Mouse (Mus musculus) retina, postnatal 1 day (tissue): ENCODE data around the gene Rtbdn.
"Not testable (repeated sequence)": the region's sequence is repeated elsewhere in the genome, so short reads cannot be mapped to it uniquely, and the experiment has no call there.

Experiments
- DNase-seq: peaks from one replicate; pipeline ENCODE4 v3.0.0-alpha.2; 2012

The Rtbdn gene

GRCm38 (mm10) chr8:84946528-84947240 lies at the start of gene Rtbdn:
TSS of gene Rtbdn (plus strand) at chr8:84946991.
- DNase-seq = peak; percentile 70

- DNase-seq = no peak
Observed at GRCm38 (mm10) chr8:84901071-84901470, 45.7 kb upstream of the Rtbdn start.

- DNase-seq = no peak
Observed at GRCm38 (mm10) chr8:84901752-84902151, 45.0 kb upstream of the Rtbdn start, which contains the start of gene Klf1. TSS of gene Klf1 (plus strand) at chr8:84901928.

GRCm38 (mm10) chr8:84902367-84902919 lies 44.3 kb upstream of the Rtbdn start:
- DNase-seq = no peak

GRCm38 (mm10) chr8:84902920-84903661 lies 43.7 kb upstream of the Rtbdn start:
- DNase-seq = peak; percentile 93

- DNase-seq = no peak
Observed at GRCm38 (mm10) chr8:84904351-84904750, 42.4 kb upstream of the Rtbdn start.

- DNase-seq = no peak
Observed at GRCm38 (mm10) chr8:84907037-84907436, 39.8 kb upstream of the Rtbdn start.

GRCm38 (mm10) chr8:84907493-84907892 lies 39.3 kb upstream of the Rtbdn start:
- no peak for DNase-seq

GRCm38 (mm10) chr8:84907979-84908378 lies 38.8 kb upstream of the Rtbdn start:
- not testable (repeated sequence) for DNase-seq

- DNase-seq = peak; percentile 94
Observed at GRCm38 (mm10) chr8:84908421-84909161, 38.2 kb upstream of the Rtbdn start, which contains the start of gene Dnase2a. TSS of gene Dnase2a (plus strand) at chr8:84908560.

GRCm38 (mm10) chr8:84909162-84909767 lies 37.5 kb upstream of the Rtbdn start:
- DNase-seq = no peak

- DNase-seq = no peak
Observed at GRCm38 (mm10) chr8:84909949-84910348, 36.8 kb upstream of the Rtbdn start.

GRCm38 (mm10) chr8:84910551-84910950 lies 36.2 kb upstream of the Rtbdn start:
- DNase-seq = no peak

GRCm38 (mm10) chr8:84911854-84912253 lies 34.9 kb upstream of the Rtbdn start:
- no peak for DNase-seq

- no peak for DNase-seq
Observed at GRCm38 (mm10) chr8:84912391-84912790, 34.4 kb upstream of the Rtbdn start.

GRCm38 (mm10) chr8:84912895-84913501 lies 33.8 kb upstream of the Rtbdn start:
- DNase-seq = peak; percentile 72

- no peak for DNase-seq
Observed at GRCm38 (mm10) chr8:84913502-84913900, 33.3 kb upstream of the Rtbdn start.

- peak; percentile 64 for DNase-seq
Observed at GRCm38 (mm10) chr8:84913960-84914359, 32.8 kb upstream of the Rtbdn start.

GRCm38 (mm10) chr8:84915269-84915668 lies 31.5 kb upstream of the Rtbdn start:
- no peak for DNase-seq

- DNase-seq = no peak
Observed at GRCm38 (mm10) chr8:84917781-84918180, 29.0 kb upstream of the Rtbdn start.

- no peak for DNase-seq
Observed at GRCm38 (mm10) chr8:84918646-84919045, 28.1 kb upstream of the Rtbdn start.

GRCm38 (mm10) chr8:84921596-84921995 lies 25.2 kb upstream of the Rtbdn start:
- DNase-seq = no peak
